Mouse (Mus musculus) neural tube, embryonic 11.5 days (tissue): ENCODE results near the gene Camta1. TPM values are rescaled to one million over a fixed set of nuclear protein-coding genes. Genes with fewer than 3 reads are reported as not detected.

Source experiments
- ATAC-seq: fragments of 200-750 bp; cut with Nextera tagmentation; 2 replicates; pipeline ENCODE4 v1.8.0; 2017; ENCODE audit warnings: moderate number of reproducible peaks, mild to moderate bottlenecking, moderate TSS enrichment, moderate library complexity; ENCODE audit not compliant: insufficient read depth, low FRiP score, low TSS enrichment
- DNase-seq: peaks from one replicate; pipeline ENCODE4 v3.0.0-alpha.2; 2015; ENCODE audit warnings: low spot score
- H3K27ac ChIP-seq: fragments of 300-500 bp; sonication (generic); 2 replicates; pipeline ENCODE4 v1.5.1; 2014; ENCODE audit warnings: low read depth, mild to moderate bottlenecking, low read length
- H3K27me3 ChIP-seq: fragments of 300-500 bp; sonication (generic); 2 replicates; pipeline ENCODE4 v1.6.1; 2014; ENCODE audit warnings: mild to moderate bottlenecking, low read length, mixed read lengths; ENCODE audit not compliant: control insufficient read depth, insufficient read depth
- H3K36me3 ChIP-seq: fragments of 300-500 bp; sonication (generic); 2 replicates; pipeline ENCODE4 v1.6.1; 2014; ENCODE audit warnings: mild to moderate bottlenecking, low read length, moderate library complexity, mixed read lengths; ENCODE audit not compliant: control insufficient read depth, insufficient read depth
- H3K4me1 ChIP-seq: fragments of 300-500 bp; sonication (generic); 2 replicates; pipeline ENCODE4 v1.6.1; 2014; ENCODE audit warnings: low read length, mixed read lengths; ENCODE audit not compliant: control insufficient read depth, insufficient read depth
- H3K4me2 ChIP-seq: fragments of 300-500 bp; sonication (generic); 2 replicates; pipeline ENCODE4 v1.6.1; 2014; ENCODE audit warnings: low read depth, mild to moderate bottlenecking, moderate library complexity
- H3K4me3 ChIP-seq: fragments of 300-500 bp; sonication (generic); 2 replicates; pipeline ENCODE4 v1.5.1; 2014; ENCODE audit warnings: low read depth, low read length
- H3K9ac ChIP-seq: fragments of 300-500 bp; sonication (generic); 2 replicates; pipeline ENCODE4 v1.6.1; 2014; ENCODE audit warnings: mild to moderate bottlenecking, low read length
- H3K9me3 ChIP-seq: fragments of 300-500 bp; sonication (generic); 2 replicates; pipeline ENCODE4 v1.6.1; 2016; ENCODE audit warnings: low read length; ENCODE audit not compliant: control insufficient read depth
- WGBS: fragments of 180-500 bp; shearing (Covaris S2); extraction: QIAGEN DNeasy Blood & Tissue Kit; methylation state at CpG from one replicate; pipeline ENCODE4 v1.1.7; 2014; 5-methylcytosine and 5-hydroxymethylcytosine counted together
- polyA plus RNA-seq: library from polyadenylated mRNA; unstranded; fragments of >200 nt; fragmentation: Nextera tagmentation; extraction: Ambion mirVana; gene quantifications from 2 replicates; pipeline ENCODE4 v1.2.1, GENCODE M21; 2014

The Camta1 gene
- polyA plus RNA-seq, 1 experiment from 2014 or later, result 131 TPM

DNA sequence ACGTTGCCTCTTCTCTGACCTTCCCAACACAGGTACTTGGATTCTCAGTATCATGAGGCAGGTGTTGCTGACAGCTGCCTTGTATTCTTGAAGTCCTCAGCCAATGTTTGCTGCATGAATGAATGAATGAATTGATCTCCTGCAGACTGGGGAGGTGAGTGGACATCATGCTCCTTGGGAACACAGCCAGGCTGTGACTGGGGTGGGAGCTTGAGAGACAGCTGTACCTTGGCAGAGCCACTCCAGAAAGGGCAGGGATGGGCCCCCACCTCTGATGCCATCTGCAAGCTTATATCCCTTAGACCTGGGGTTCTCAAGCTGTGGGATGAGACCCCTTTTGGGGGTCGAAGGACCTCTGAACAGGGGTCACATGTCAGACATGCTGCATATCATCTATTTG, 508.9 kb downstream of the Camta1 start:
- H3K4me2 ChIP-seq, result no peak overlapping the region
- no peaks in the 10 kb centered on the region for H3K36me3 ChIP-seq
- no peaks in the 10 kb centered on the region for H3K9me3 ChIP-seq
- no peak overlapping the region for H3K4me3 ChIP-seq
- peaks cover 2% of the 10 kb centered on the region; the same call in 1 of the 2 replicates for H3K27me3 ChIP-seq
- H3K27ac ChIP-seq, result no peak overlapping the region
- ATAC-seq (no peak), DNase-seq (no peak)
- peaks cover 18% of the 10 kb centered on the region for H3K4me1 ChIP-seq
- H3K9ac ChIP-seq, result no peak overlapping the region
- WGBS, result 82% methylated on average over 2 of the region's 2 CpGs

DNA sequence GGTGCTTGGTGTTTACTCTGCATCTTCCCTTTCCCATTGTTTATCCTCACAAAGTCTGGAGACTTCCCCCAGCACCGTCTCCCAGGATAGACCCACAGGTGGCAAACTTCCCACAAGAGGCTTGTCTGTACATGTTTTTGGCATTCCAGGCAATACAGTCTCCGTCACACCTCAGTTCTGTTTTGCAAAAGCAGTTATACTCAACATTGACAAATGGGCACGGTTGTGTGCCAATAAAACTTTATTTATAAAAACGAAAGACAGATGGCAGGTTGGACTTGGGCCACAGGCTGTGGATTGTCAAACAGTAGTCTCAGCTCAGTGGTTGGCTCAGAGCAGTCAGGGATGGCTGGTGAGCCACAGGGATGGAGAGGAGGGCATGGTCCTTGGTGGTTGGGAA, 509.4 kb downstream of the Camta1 start:
- Histone ChIP-seq H3K4me2 (no peak overlapping the region), H3K9me3 (no peaks in the 10 kb centered on the region), H3K4me1 (peaks cover 18% of the 10 kb centered on the region), H3K27ac (no peak overlapping the region), H3K36me3 (no peaks in the 10 kb centered on the region), H3K9ac (no peak overlapping the region), H3K4me3 (no peak overlapping the region), H3K27me3 (peaks cover 2% of the 10 kb centered on the region; the same call in 1 of the 2 replicates)
- ATAC-seq, result no peak
- 78% methylated on average over 4 of the region's 4 CpGs for WGBS
- DNase-seq, result no peak

DNA sequence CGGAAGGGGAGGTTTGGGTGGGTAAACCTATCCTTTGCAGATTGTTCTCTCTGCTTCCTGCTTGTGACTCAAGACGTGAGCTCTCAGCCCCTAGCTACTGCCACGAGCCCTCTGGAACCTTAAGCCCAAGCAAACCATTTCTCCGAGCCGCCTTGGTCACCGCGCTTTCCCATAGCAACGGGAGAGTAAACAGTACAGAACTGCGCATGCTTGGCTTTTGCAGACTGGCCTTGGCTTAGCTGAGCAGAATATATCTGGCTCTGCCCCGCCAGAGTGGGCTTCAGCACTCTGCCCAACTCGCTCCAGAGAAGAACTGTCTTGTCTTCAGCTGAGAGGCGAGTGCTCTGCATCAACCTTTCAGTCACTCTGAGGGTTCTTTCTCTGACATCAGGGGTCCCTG, 509.9 kb downstream of the Camta1 start:
- H3K27me3 ChIP-seq, result peaks cover 2% of the 10 kb centered on the region; the same call in 1 of the 2 replicates
- DNase-seq (no peak), ATAC-seq (no peak)
- H3K9ac ChIP-seq, result no peak overlapping the region
- H3K4me1 ChIP-seq, result peaks cover 18% of the 10 kb centered on the region
- no peak overlapping the region for H3K4me3 ChIP-seq
- H3K36me3 ChIP-seq, result no peaks in the 10 kb centered on the region
- H3K9me3 ChIP-seq, result no peaks in the 10 kb centered on the region
- no peak overlapping the region for H3K4me2 ChIP-seq
- 69% methylated on average over 12 of the region's 12 CpGs for WGBS
- H3K27ac ChIP-seq, result no peak overlapping the region

DNA sequence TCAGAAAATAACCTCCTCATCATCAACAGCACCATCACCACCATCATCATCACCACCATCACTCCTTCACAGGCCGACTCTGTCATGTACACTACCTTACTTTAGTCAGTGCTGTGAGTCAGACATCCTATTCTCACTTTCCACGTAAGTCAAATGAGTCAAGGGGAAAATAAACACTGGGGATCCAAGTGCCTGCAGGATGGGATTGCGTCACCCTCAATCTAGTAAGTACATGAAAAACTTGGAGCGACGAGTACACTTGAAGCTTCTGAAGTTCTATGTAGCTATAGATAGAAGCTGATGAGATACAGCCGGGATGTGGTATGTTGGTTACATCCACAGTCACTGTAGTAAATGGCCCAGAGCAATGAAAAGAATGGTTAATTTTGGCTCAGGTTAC, 514.1 kb downstream of the Camta1 start:
- Histone ChIP-seq H3K27me3 (no peaks in the 10 kb centered on the region), H3K4me3 (no peak overlapping the region), H3K4me2 (no peak overlapping the region), H3K27ac (no peak overlapping the region), H3K9me3 (no peaks in the 10 kb centered on the region), H3K4me1 (no peaks in the 10 kb centered on the region; the same call in 1 of the 2 replicates), H3K9ac (no peak overlapping the region), H3K36me3 (no peaks in the 10 kb centered on the region)
- DNase-seq (no peak), ATAC-seq (no peak)
- 92% methylated on average over 6 of the region's 6 CpGs for WGBS

DNA sequence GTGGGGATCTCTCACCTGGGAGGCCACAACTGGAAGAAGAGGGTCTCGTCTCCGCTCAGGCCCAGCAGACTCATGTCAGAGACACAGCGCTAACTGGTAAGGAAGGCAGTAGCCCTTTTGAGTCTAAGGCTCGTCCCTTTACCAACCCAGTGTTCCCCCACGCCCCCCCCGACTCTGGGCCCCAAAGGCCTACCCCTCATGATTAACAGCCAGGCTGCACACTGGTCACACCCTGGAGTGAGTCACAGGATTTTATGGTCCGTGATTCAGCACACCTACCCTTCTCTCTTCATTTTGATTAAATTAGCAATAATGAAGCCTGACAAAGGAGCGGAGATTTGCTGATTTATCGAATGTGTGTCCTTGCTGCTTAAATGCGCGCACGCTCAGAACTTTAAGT, 515.0 kb downstream of the Camta1 start:
- Histone ChIP-seq H3K27me3 (no peaks in the 10 kb centered on the region), H3K4me2 (no peak overlapping the region), H3K27ac (no peak overlapping the region), H3K9ac (no peak overlapping the region), H3K9me3 (no peaks in the 10 kb centered on the region), H3K4me3 (no peak overlapping the region), H3K36me3 (no peaks in the 10 kb centered on the region), H3K4me1 (no peaks in the 10 kb centered on the region; the same call in 1 of the 2 replicates)
- WGBS, result 71% methylated on average over 12 of the region's 12 CpGs
- no peak for ATAC-seq
- no peak for DNase-seq

DNA sequence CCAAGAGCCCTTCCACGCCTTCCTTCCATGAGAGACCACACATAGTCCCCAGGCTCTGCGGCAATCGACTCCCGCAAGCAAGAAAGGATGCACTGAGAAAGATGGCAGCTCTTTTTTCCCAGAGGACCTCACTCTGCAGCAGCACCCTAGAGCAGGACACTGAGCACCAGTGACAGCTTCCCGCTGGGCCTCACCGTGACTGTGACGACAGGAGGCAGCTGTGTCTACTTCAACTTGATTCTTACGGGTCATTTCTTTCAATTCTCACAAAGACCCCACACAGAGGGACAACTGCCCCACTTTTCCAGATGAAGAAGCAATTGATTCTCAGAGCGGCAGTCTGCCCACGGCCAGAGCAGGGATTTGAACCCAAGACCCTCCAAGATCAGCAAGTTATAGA, 516.9 kb downstream of the Camta1 start:
- Histone ChIP-seq H3K27ac (no peak overlapping the region), H3K4me3 (no peak overlapping the region), H3K36me3 (no peaks in the 10 kb centered on the region), H3K4me2 (no peak overlapping the region), H3K27me3 (no peaks in the 10 kb centered on the region), H3K9ac (no peak overlapping the region), H3K9me3 (no peaks in the 10 kb centered on the region), H3K4me1 (no peaks in the 10 kb centered on the region; the same call in 1 of the 2 replicates)
- ATAC-seq (no peak), DNase-seq (no peak)
- WGBS, result 44% methylated on average over 10 of the region's 10 CpGs

DNA sequence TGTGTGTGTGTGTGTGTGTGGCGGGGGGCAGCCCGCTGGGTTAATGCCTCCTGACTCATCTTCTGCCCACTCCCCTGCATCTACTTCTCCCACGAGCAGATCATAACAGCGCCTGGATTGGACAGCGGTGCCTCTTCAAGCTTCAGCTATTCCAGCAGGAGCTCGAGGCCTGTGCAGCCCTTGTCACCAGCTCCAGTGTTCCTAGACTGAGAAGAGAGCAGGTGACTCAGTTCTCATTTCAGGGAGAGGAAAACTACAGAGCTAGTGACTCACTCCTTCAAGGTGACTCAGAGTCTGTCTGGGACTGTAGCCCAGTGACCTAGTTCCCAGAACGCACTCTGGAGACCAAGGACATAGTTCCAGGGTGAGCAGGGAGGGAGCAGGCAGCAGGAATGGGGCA, 522.3 kb downstream of the Camta1 start:
- no peaks in the 10 kb centered on the region for H3K27me3 ChIP-seq
- no peaks in the 10 kb centered on the region for H3K4me1 ChIP-seq
- 89% methylated on average over 7 of the region's 7 CpGs for WGBS
- no peak overlapping the region for H3K4me3 ChIP-seq
- H3K27ac ChIP-seq, result no peak overlapping the region
- no peak for ATAC-seq
- no peak for DNase-seq
- no peak overlapping the region for H3K4me2 ChIP-seq
- H3K36me3 ChIP-seq, result no peaks in the 10 kb centered on the region
- no peak overlapping the region for H3K9ac ChIP-seq
- no peaks in the 10 kb centered on the region for H3K9me3 ChIP-seq

DNA sequence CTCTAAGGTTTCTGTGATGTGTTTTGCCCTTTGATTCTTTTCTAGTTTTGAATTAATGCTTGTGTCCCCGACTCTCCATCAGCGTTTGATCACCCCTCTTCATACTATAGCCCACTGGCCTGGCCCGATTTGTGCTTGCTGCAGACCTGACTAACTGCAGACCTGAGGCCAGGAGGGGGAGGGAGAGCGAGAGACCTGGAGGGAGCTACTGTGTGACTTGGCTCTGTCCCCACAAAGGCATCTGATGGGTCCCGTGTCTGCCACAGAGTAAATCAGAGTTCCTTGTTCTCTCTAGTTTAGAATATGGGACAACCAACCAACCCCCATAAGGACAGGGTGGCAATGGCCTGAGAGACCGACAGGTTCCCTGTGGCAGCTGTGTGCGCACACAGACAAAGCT, 522.7 kb downstream of the Camta1 start:
- Histone ChIP-seq H3K9ac (no peak overlapping the region), H3K4me3 (no peak overlapping the region), H3K4me2 (no peak overlapping the region), H3K4me1 (no peaks in the 10 kb centered on the region), H3K9me3 (no peaks in the 10 kb centered on the region), H3K27ac (no peak overlapping the region), H3K27me3 (no peaks in the 10 kb centered on the region), H3K36me3 (no peaks in the 10 kb centered on the region)
- no peak for DNase-seq
- ATAC-seq, result no peak
- 87% methylated on average over 7 of the region's 7 CpGs for WGBS

DNA sequence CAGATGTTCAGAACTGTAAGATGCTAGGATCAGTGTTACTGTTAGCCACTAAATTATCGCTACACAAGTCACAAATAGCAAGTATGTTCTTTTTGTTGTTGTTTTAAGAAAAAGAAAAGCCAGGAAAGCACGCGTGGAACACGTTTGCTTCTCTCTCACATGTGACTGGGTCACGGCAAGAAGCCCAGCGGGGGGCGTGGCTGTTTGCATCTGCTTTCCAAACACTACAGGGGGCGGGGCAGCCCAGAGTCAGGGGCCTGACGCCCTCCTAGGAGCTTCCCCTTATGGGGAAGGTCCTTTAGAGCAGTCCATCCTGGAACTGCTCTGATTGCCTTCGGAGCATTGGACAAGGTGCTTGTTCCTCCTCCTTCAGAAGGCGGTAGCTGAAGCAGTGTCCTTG, 524.1 kb downstream of the Camta1 start:
- no peaks in the 10 kb centered on the region for H3K4me1 ChIP-seq
- no peak overlapping the region for H3K4me2 ChIP-seq
- no peaks in the 10 kb centered on the region for H3K36me3 ChIP-seq
- no peak overlapping the region for H3K27ac ChIP-seq
- no peak for ATAC-seq
- no peak overlapping the region for H3K9ac ChIP-seq
- 20% methylated on average over 11 of the region's 11 CpGs for WGBS
- no peaks in the 10 kb centered on the region for H3K27me3 ChIP-seq
- no peak overlapping the region for H3K4me3 ChIP-seq
- H3K9me3 ChIP-seq, result no peaks in the 10 kb centered on the region
- no peak for DNase-seq
